Comparison of ENCODE assay signal across 8 mouse cellular contexts in the genomic region with DNA sequence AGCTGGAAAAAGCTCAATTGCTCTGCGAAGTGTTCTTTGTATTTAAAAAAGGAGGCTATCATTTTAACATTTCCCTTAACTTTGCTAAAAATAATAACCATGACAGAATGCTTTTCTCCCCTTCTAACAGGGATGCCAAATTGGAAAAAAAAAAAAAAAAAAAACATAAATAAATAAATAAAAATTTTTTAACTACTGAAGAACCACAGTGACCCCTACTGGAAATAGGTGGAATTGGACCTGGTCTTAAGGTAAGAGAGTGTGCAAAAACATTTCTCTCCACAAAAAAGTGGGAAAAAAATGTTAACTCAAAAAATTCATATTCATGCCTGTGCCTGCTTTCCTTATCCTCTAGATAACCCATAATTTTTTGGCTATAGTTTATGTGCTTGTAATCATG.
A peak's percentile ranks its signal among the peaks of the same experiment; 100 is the strongest.
DNase-seq lines count a peak whose midpoint lies in the region; ATAC-seq lines count a peak whose summit lies in the region.
"Had no signal": no experiment of that assay in that cellular context is flagged by ENCODE, and none has a peak within 500 bp of the region (broad histone marks: within the 10 kb centered on the region; RNA-seq: fewer than 3 reads in every experiment).

No protein-coding gene starts in this region.

- no peak overlapping the region for H3K4me3 ChIP-seq in kidney, embryonic 14.5 days (ENCODE audit: low read length)
- H3K4me3 ChIP-seq: embryonic facial prominence, embryonic 12.5 days had no signal

- no peak for ATAC-seq in kidney, embryonic 14.5 days (ENCODE audit: low FRiP score, low TSS enrichment)

- peak; percentile 45 for DNase-seq in kidney, adult 9 months
- DNase-seq in 3T3-L1 (ENCODE audit: low read depth, low spot score), result peak; percentile 54
- peak; percentile 8 for DNase-seq in A20 (ENCODE audit: low read depth, low spot score)
- DNase-seq in cerebellum, postnatal 10 days, result peak; percentile 64 to 82
- DNase-seq in lung, postnatal 36 days, result peak; percentile 62
- DNase-seq in spleen, postnatal 14 days (ENCODE audit: low spot score in 2 of 2), result no peak

- WGBS in kidney, embryonic 14.5 days, result 69% methylated on average over 1 of the region's 1 CpGs

- H3K4me1 ChIP-seq in kidney, embryonic 14.5 days (ENCODE audit: control insufficient read depth, insufficient read depth, low read length), result no peaks in the 10 kb centered on the region

- H3K36me3 ChIP-seq in kidney, embryonic 14.5 days (ENCODE audit: control insufficient read depth, insufficient read depth, low read length), result no peaks in the 10 kb centered on the region
- H3K36me3 ChIP-seq: embryonic facial prominence, embryonic 12.5 days had no signal

- no peak overlapping the region for H3K27ac ChIP-seq in kidney, embryonic 14.5 days (ENCODE audit: low read depth, low read length)
- H3K27ac ChIP-seq: embryonic facial prominence, embryonic 12.5 days had no signal

- H3K4me2 ChIP-seq in kidney, embryonic 14.5 days (replicated peaks; ENCODE audit: low read depth, low read length), result no peak overlapping the region
- H3K4me2 ChIP-seq: embryonic facial prominence, embryonic 12.5 days had no signal

- no peaks in the 10 kb centered on the region for H3K27me3 ChIP-seq in kidney, embryonic 14.5 days (ENCODE audit: control insufficient read depth, insufficient read depth, low read length)
- H3K27me3 ChIP-seq: embryonic facial prominence, embryonic 12.5 days had no signal

- no peaks in the 10 kb centered on the region for H3K9me3 ChIP-seq in kidney, embryonic 14.5 days (ENCODE audit: control insufficient read depth, low read length)
- H3K9me3 ChIP-seq: embryonic facial prominence, embryonic 12.5 days had no signal

- H3K9ac ChIP-seq in kidney, embryonic 14.5 days (ENCODE audit: low read depth, low read length), result no peak overlapping the region
- H3K9ac ChIP-seq: embryonic facial prominence, embryonic 12.5 days had no signal

Comparison
In these comparisons a context has a peak if more than half of its experiments do, and no peak if none do; other contexts are left out.
1. DNase-seq: peak in kidney, adult 9 months (single experiment), 3T3-L1 (single experiment), A20 (single experiment), cerebellum, postnatal 10 days (2 of 2) and lung, postnatal 36 days (single experiment); none in spleen, postnatal 14 days (0 of 2).